Mouse (Mus musculus) liver, embryonic 14.5 days (tissue): ENCODE results near the gene Mical3. TPM values are rescaled to one million over a fixed set of nuclear protein-coding genes. Genes with fewer than 3 reads are reported as not detected.

ENCODE experiments used
- ATAC-seq: fragments of 200-750 bp; cut with Nextera tagmentation; 2 replicates; pipeline ENCODE4 v1.8.0; 2017; ENCODE audit warnings: moderate number of reproducible peaks, mild to moderate bottlenecking, moderate library complexity; ENCODE audit not compliant: insufficient read depth
- DNase-seq, 3 experiments: peaks; one replicate each; pipeline ENCODE4 v3.0.0-alpha.2; 2012 to 2013; ENCODE audit warnings: low read depth in 3 of 3, low spot score in 3 of 3
- H3K27ac ChIP-seq: fragments of 300-500 bp; sonication (generic); 2 replicates; pipeline ENCODE4 v1.5.1; 2014; ENCODE audit warnings: moderate library complexity, mild to moderate bottlenecking, control low read depth, inconsistent platforms
- H3K27me3 ChIP-seq: fragments of 300-500 bp; sonication (generic); 2 replicates; pipeline ENCODE4 v1.6.1; 2014; ENCODE audit warnings: mild to moderate bottlenecking, low read length, moderate library complexity; ENCODE audit not compliant: control insufficient read depth, insufficient read depth
- H3K36me3 ChIP-seq: fragments of 300-500 bp; sonication (generic); replicated peaks from 2 replicates; pipeline ENCODE4 v1.6.1; 2014; ENCODE audit warnings: low read depth; ENCODE audit not compliant: control insufficient read depth, insufficient read depth
- H3K4me1 ChIP-seq, 2 experiments: fragments of 200-500 bp in 1 of 2; fragments of 300-500 bp in 1 of 2; sonication (generic) in 1 of 2; replicated peaks; 2 replicates each; pipeline ENCODE4 v1.6.1; 2012 to 2014; ENCODE audit warnings: antibody characterized with exemption in 1 of 2, inconsistent platforms in 1 of 2, low read length in 1 of 2; ENCODE audit not compliant: control insufficient read depth in 2 of 2, insufficient read depth in 2 of 2
- H3K4me2 ChIP-seq: fragments of 300-500 bp; sonication (generic); 2 replicates; pipeline ENCODE4 v1.6.1; 2014; ENCODE audit warnings: low read depth, mild to moderate bottlenecking, control low read depth, moderate library complexity
- H3K4me3 ChIP-seq, 2 experiments: fragments of 200-500 bp in 1 of 2; fragments of 300-500 bp in 1 of 2; sonication (generic) in 1 of 2; 2 replicates each; pipeline ENCODE4 v1.5.1; 2012 to 2014; ENCODE audit warnings: low read depth in 2 of 2, low read length in 2 of 2, mild to moderate bottlenecking in 2 of 2, control low read depth in 1 of 2, inconsistent platforms in 1 of 2, moderate library complexity in 1 of 2; ENCODE audit not compliant: insufficient read depth in 1 of 2
- H3K9ac ChIP-seq: fragments of 300-500 bp; sonication (generic); replicated peaks from 2 replicates; pipeline ENCODE4 v1.6.1; 2014; ENCODE audit warnings: mild to moderate bottlenecking, control low read depth, moderate library complexity
- H3K9me3 ChIP-seq: fragments of 300-500 bp; sonication (generic); 2 replicates; pipeline ENCODE4 v1.6.1; 2016; ENCODE audit warnings: low read length, mixed read lengths; ENCODE audit not compliant: control insufficient read depth
- CTCF ChIP-seq: IDR thresholded peaks from 2 replicates; pipeline ENCODE4 v1.5.1; 2016; ENCODE audit warnings: antibody characterized with exemption, low read depth, control low read depth
- EP300 ChIP-seq: IDR thresholded peaks from 2 replicates; pipeline ENCODE4 v1.6.1; 2016; ENCODE audit warnings: antibody characterized with exemption, low read depth
- WGBS: fragments of 180-500 bp; shearing (Covaris S2); extraction: QIAGEN DNeasy Blood & Tissue Kit; methylation state at CpG from one replicate; pipeline ENCODE4 v1.1.7; 2014; ENCODE audit not compliant: insufficient replicate concordance; 5-methylcytosine and 5-hydroxymethylcytosine counted together
- polyA plus RNA-seq, 2 experiments: library from polyadenylated mRNA; depleted of rRNA in 1 of 2; stranded (reverse) in 1 of 2; unstranded in 1 of 2; fragments of >200 nt; fragmentation: Nextera tagmentation in 1 of 2; extraction: Ambion mirVana in 1 of 2; gene quantifications; 2 replicates each; pipeline versions ENCODE4 v1.2.1 to v1.2.3; 2012 to 2014

Mical3 gene
- polyA plus RNA-seq, 2 experiments: 8.1 to 9.4 TPM

- H3K27me3 ChIP-seq: no peaks in the 10 kb centered on the region
- DNase-seq (no peak), ATAC-seq (no peak)
- no peak overlapping the region for H3K27ac ChIP-seq
- 77% methylated on average over 16 of the region's 16 CpGs for WGBS
- no peaks in the 10 kb centered on the region for H3K36me3 ChIP-seq
- H3K4me3 ChIP-seq: no peak overlapping the region
- TF ChIP-seq CTCF (no peak), EP300 (no peak)
- no peak overlapping the region for H3K4me2 ChIP-seq
- H3K4me1 ChIP-seq: peaks cover 0 to 4% of the 10 kb centered on the region in 2 experiments; a peak in 1 of 4 replicates
- no peak overlapping the region for H3K9ac ChIP-seq
- H3K9me3 ChIP-seq: no peaks in the 10 kb centered on the region
Observed at GRCm38 (mm10) chr6:121154451-121155300, 23.9 kb upstream of the Mical3 start.

DNA sequence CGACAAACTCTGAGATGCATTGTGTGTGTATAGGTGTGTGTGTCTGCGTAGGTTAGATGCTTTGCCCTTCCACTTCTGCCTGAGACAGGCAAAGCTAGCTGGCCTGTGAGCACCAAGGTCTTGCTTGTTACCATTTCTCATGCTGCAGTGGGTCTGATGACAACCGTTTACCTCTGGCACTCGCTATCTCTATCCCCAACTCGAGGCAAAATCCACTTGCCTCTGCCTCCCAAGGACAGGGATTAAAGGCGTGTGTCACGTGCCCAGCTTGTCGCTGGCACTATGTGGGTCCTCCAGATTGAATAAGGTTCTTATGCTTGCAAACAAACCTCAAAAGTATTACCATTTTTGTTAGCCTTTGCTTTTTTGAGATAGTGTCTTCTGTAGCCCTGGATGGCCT, 22.4 kb upstream of the Mical3 start:
- TF ChIP-seq EP300 (no peak), CTCF (no peak)
- DNase-seq (no peak), ATAC-seq (no peak)
- Histone ChIP-seq H3K4me1 (no peaks in the 10 kb centered on the region), H3K27ac (no peak overlapping the region), H3K4me2 (no peak overlapping the region), H3K9ac (no peak overlapping the region), H3K27me3 (no peaks in the 10 kb centered on the region), H3K36me3 (no peaks in the 10 kb centered on the region), H3K9me3 (no peaks in the 10 kb centered on the region), H3K4me3 (no peak overlapping the region)
- 63% methylated on average over 8 of the region's 8 CpGs for WGBS

- Histone ChIP-seq H3K4me3 (no peak overlapping the region), H3K27ac (no peak overlapping the region), H3K4me2 (no peak overlapping the region), H3K9ac (no peak overlapping the region), H3K4me1 (no peaks in the 10 kb centered on the region), H3K27me3 (no peaks in the 10 kb centered on the region), H3K9me3 (no peaks in the 10 kb centered on the region), H3K36me3 (no peaks in the 10 kb centered on the region)
- TF ChIP-seq CTCF (no peak), EP300 (no peak)
- ATAC-seq: peak; percentile 56
- no peak for DNase-seq
- WGBS: 58% methylated on average over 6 of the region's 6 CpGs
Observed at GRCm38 (mm10) chr6:121151732-121152131, 20.9 kb upstream of the Mical3 start.

GRCm38 (mm10) chr6:121150126-121150525, 19.3 kb upstream of the Mical3 start:
- DNase-seq (no peak), ATAC-seq (no peak)
- Histone ChIP-seq H3K36me3 (no peaks in the 10 kb centered on the region), H3K9ac (no peak overlapping the region), H3K27me3 (no peaks in the 10 kb centered on the region), H3K4me1 (no peaks in the 10 kb centered on the region), H3K4me2 (no peak overlapping the region), H3K4me3 (no peak overlapping the region), H3K9me3 (no peaks in the 10 kb centered on the region), H3K27ac (no peak overlapping the region)
- WGBS: 83% methylated on average over 8 of the region's 8 CpGs
- no peak for TF ChIP-seq EP300
- peak; percentile 28; the same call in 1 of the 2 replicates for TF ChIP-seq CTCF

DNA sequence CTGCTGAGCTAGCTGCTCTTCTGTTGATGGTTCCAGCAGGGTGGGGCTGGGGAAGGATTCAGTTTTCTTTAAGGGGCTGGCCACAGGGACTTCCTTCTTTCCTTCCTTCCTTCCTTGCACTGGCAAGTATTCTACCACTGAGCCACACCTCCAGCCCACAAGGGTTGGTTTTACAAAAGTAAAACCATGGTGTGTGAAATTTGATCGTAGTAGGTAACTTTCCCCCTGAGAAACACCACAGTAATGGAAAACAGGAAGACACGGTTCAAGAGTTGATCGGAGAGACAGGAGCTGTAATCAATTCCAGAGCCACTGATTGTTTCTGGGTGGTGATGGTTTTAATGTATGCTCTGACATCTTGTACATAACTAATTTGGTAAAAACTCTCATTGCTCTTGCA, 18.6 kb upstream of the Mical3 start:
- Histone ChIP-seq H3K4me3 (no peak overlapping the region), H3K4me1 (no peaks in the 10 kb centered on the region), H3K4me2 (no peak overlapping the region), H3K27me3 (no peaks in the 10 kb centered on the region), H3K9me3 (no peaks in the 10 kb centered on the region), H3K27ac (no peak overlapping the region), H3K9ac (no peak overlapping the region), H3K36me3 (no peaks in the 10 kb centered on the region)
- ATAC-seq: no peak
- 20% methylated on average over 3 of the region's 3 CpGs for WGBS
- DNase-seq: no peak
- TF ChIP-seq EP300 (no peak), CTCF (no peak)
